24 mouse cellular contexts compared by ENCODE assay signal in genomic region chr4:129051461-129052183, GRCm38 (mm10). TPM values are rescaled to one million over a fixed set of nuclear protein-coding genes. Genes with fewer than 3 reads are reported as not detected.
A peak's percentile ranks its signal among the peaks of the same experiment; 100 is the strongest.
DNase-seq lines count a peak whose midpoint lies in the region; ATAC-seq lines count a peak whose summit lies in the region.
"Had no signal": no experiment of that assay in that cellular context is flagged by ENCODE, and none has a peak within 500 bp of the region (broad histone marks: within the 10 kb centered on the region; RNA-seq: fewer than 3 reads in every experiment).

No protein-coding gene starts in this region.

- peak overlapping the region; percentile 28 for H3K4me2 ChIP-seq in heart, embryonic 13.5 days
- 0 out of 2 replicates have a peak overlapping the region, but pooled peaks have one; percentile 0 for H3K4me2 ChIP-seq in liver, embryonic 16.5 days (ENCODE audit: low read depth, low read length)
- H3K4me2 ChIP-seq: embryonic facial prominence, embryonic 12.5 days; hindbrain, embryonic 14.5 days; intestine, embryonic 15.5 days; midbrain, embryonic 13.5 days had no signal

- WGBS in heart, embryonic 13.5 days: 15% methylated on average over 11 of the region's 11 CpGs
- WGBS in liver, embryonic 16.5 days (ENCODE audit: insufficient replicate concordance): 13% methylated on average over 11 of the region's 11 CpGs

- intact Hi-C loops in heart, postnatal 14 days (cut with DNase I): loop anchor here (10.0 kb wide), 1 partner anchor 307 kb away; no protein-coding TSS in a partner anchor

- 0 out of 2 replicates have a peak overlapping the region, but pooled peaks have one; percentile 12 for H3K27ac ChIP-seq in heart, embryonic 13.5 days (replicated peaks)
- no peak overlapping the region for H3K27ac ChIP-seq in liver, embryonic 16.5 days (ENCODE audit: low read length)
- H3K27ac ChIP-seq: embryonic facial prominence, embryonic 12.5 days; hindbrain, embryonic 14.5 days; intestine, embryonic 15.5 days; left cerebral cortex, adult 2 months; midbrain, embryonic 13.5 days had no signal

- no peak overlapping the region for H3K9ac ChIP-seq in heart, embryonic 13.5 days
- H3K9ac ChIP-seq in liver, embryonic 16.5 days (ENCODE audit: low read depth, low read length): no peak overlapping the region
- H3K9ac ChIP-seq: embryonic facial prominence, embryonic 12.5 days; hindbrain, embryonic 14.5 days; intestine, embryonic 15.5 days; midbrain, embryonic 13.5 days had no signal

- H3K9me3 ChIP-seq in heart, embryonic 13.5 days: no peaks in the 10 kb centered on the region
- H3K9me3 ChIP-seq in liver, embryonic 16.5 days (replicated peaks; ENCODE audit: control insufficient read depth, low read length): no peaks in the 10 kb centered on the region
- H3K9me3 ChIP-seq: embryonic facial prominence, embryonic 12.5 days; intestine, embryonic 15.5 days; midbrain, embryonic 13.5 days had no signal

- peaks cover 42% of the 10 kb centered on the region for H3K4me1 ChIP-seq in heart, embryonic 13.5 days
- peaks cover 44% of the 10 kb centered on the region for H3K4me1 ChIP-seq in liver, embryonic 16.5 days (ENCODE audit: control insufficient read depth, low read depth, low read length)

- DNase-seq in heart, postnatal 14 days: no peak
- DNase-seq in ES-CJ7 (ENCODE audit: low read depth, low spot score): peak; percentile 84
- DNase-seq in adipocyte (ENCODE audit: low spot score): peak; percentile 31
- no peak for DNase-seq in frontal cortex, postnatal 14 days (ENCODE audit: low spot score in 2 of 2)
- DNase-seq: adrenal gland, adult 8-10 months; cerebellum, adult 9-11 months; heart, postnatal 36 days; kidney, adult 9 months; kidney, postnatal 36 days; left cerebral cortex, postnatal 4 days; lung, postnatal 10 days; right cerebral cortex, postnatal 25 days had no signal

- no peak overlapping the region for H3K4me3 ChIP-seq in heart, embryonic 13.5 days
- no peak overlapping the region for H3K4me3 ChIP-seq in liver, embryonic 16.5 days (ENCODE audit: low read depth, low read length)
- H3K4me3 ChIP-seq: embryonic facial prominence, embryonic 12.5 days; intestine, embryonic 15.5 days; left cerebral cortex, adult 2 months; midbrain, embryonic 13.5 days had no signal

- no peaks in the 10 kb centered on the region for H3K36me3 ChIP-seq in heart, embryonic 13.5 days
- no peaks in the 10 kb centered on the region for H3K36me3 ChIP-seq in liver, embryonic 16.5 days (ENCODE audit: control insufficient read depth, insufficient read depth)
- H3K36me3 ChIP-seq: embryonic facial prominence, embryonic 12.5 days; intestine, embryonic 15.5 days; midbrain, embryonic 13.5 days had no signal

- no peak for ATAC-seq in heart, embryonic 13.5 days (ENCODE audit: extremely low read depth, insufficient number of reproducible peaks, low FRiP score, low TSS enrichment)
- 0 out of 2 replicates have a peak, but pooled peaks have one; percentile 22 for ATAC-seq in liver, embryonic 16.5 days (ENCODE audit: low read depth)
- ATAC-seq in frontal cortex, adult (ENCODE audit: low TSS enrichment): no peak
- ATAC-seq: intestine, embryonic 15.5 days; midbrain, embryonic 13.5 days had no signal

- peaks cover 28% of the 10 kb centered on the region for H3K27me3 ChIP-seq in heart, embryonic 13.5 days (replicated peaks)
- peaks cover 41% of the 10 kb centered on the region for H3K27me3 ChIP-seq in liver, embryonic 16.5 days (ENCODE audit: control insufficient read depth, insufficient read depth, low read depth, low read length)

RNA-seq across cellular contexts. Expression of gene Rnf19b, which starts 6.4 kb away (rescaled TPM):
- polyA plus RNA-seq in heart, embryonic 13.5 days (2015; fragmentation: Nextera tagmentation; extraction: Ambion mirVana): 5.7 and 6.2 TPM in 2 replicates
- 10 to 100 TPM; 19.5 to 19.6 TPM for total RNA-seq in heart, postnatal 14 days (2021)
- 3.9 and 4.4 TPM in 2 replicates for polyA plus RNA-seq in liver, embryonic 16.5 days (2015; fragmentation: Nextera tagmentation; extraction: Ambion mirVana)

RNA-seq across cellular contexts. Expression of gene Tmem54, which starts 53.7 kb away (rescaled TPM):
- 1.0 and 1.1 TPM in 2 replicates for polyA plus RNA-seq in heart, embryonic 13.5 days (2015; fragmentation: Nextera tagmentation; extraction: Ambion mirVana)
- total RNA-seq in heart, postnatal 14 days (2021): not detected
- 0.58 and 1.7 TPM in 2 replicates for polyA plus RNA-seq in liver, embryonic 16.5 days (2015; fragmentation: Nextera tagmentation; extraction: Ambion mirVana)
- total RNA-seq: adrenal gland, adult 8-10 months; gastrocnemius, adult 8-10 months; granulocyte monocyte progenitor cell, adult 5-6 weeks; heart, postnatal 36 days; left cerebral cortex, adult 2 months; left cerebral cortex, postnatal 4 days; liver, adult 2 months had no signal
- polyA plus RNA-seq: cortical plate, adult 2 months; hindbrain, embryonic 14.5 days; midbrain, embryonic 13.5 days had no signal

RNA-seq across cellular contexts. Expression of gene Ak2, which starts 59.9 kb away (rescaled TPM):
- polyA plus RNA-seq in heart, embryonic 13.5 days (2015; fragmentation: Nextera tagmentation; extraction: Ambion mirVana): 147 and 167 TPM in 2 replicates
- total RNA-seq in heart, postnatal 14 days (2021): 10 to 100 TPM; 66.0 to 66.7 TPM
- 106 and 116 TPM in 2 replicates for polyA plus RNA-seq in liver, embryonic 16.5 days (2015; fragmentation: Nextera tagmentation; extraction: Ambion mirVana)

Comparison
In these comparisons a context has a peak if more than half of its experiments do, and no peak if none do; other contexts are left out.
1. DNase-seq: peak in ES-CJ7 (single experiment) and adipocyte (single experiment); none in heart, postnatal 14 days (0 of 2) and frontal cortex, postnatal 14 days (0 of 2).